Mouse (Mus musculus) liver, embryonic 14.5 days (tissue): ENCODE data around the gene Mtmr2.

ENCODE experiments used
- CTCF ChIP-seq: IDR thresholded peaks from 2 replicates; pipeline ENCODE4 v1.5.1; 2016; ENCODE audit warnings: antibody characterized with exemption, low read depth, control low read depth
- EP300 ChIP-seq: IDR thresholded peaks from 2 replicates; pipeline ENCODE4 v1.6.1; 2016; ENCODE audit warnings: antibody characterized with exemption, low read depth

DNA sequence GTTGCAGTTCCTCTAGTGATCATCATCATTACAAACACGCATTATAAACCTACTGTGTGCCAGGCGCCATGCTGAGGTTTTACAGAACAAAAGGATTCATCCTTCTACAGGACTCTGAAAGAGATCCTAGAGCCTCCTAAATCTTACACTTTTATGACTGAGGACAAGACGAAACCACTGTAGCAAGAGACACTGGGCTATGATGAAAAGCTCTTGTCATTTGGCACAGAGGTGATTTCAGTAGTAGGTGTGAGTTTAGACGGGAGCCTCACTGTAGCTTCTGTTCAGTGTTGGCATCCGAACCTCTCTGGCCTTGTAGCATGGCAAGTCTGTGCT, 48.5 kb upstream of the Mtmr2 start:
- TF ChIP-seq EP300 (no peak), CTCF (no peak)
